Mouse (Mus musculus) kidney, postnatal 14 days (tissue): ENCODE results near the gene Ubxn7.

Source experiments
- DNase-seq: peaks from one replicate; pipeline ENCODE4 v3.0.0; 2022; ENCODE audit warnings: mixed read lengths

Ubxn7 gene

DNA sequence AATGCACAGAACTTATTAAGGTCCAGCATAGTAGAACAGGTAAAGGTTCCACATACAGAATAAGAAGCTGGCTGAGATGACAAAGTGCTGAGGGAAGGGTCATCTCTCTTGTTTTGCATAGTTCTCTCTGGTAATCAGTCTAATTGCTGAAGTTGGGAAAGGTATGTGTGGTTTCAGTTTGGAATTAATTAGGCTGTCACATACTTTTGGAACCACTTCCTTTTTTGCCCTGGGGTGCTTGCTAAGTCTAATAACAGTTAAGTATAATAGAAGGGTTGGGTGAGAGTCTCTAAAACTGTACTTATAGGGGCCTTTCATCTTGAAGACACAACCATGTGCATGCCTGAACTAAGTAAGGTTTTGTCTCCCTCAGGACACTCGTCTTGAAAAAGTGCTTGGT, 104.6 kb downstream of the Ubxn7 start:
- DNase-seq, result no peak

GRCm38 (mm10) chr16:32437266-32437665, 105.2 kb downstream of the Ubxn7 start:
- no peak for DNase-seq

GRCm38 (mm10) chr16:32441432-32441831, 109.4 kb downstream of the Ubxn7 start:
- no peak for DNase-seq
